Mouse (Mus musculus) bone marrow, adult 2 months (tissue): ENCODE results near the gene Reck.

Experiments used
- CTCF ChIP-seq: fragments of 200-500 bp; IDR thresholded peaks from 2 replicates; pipeline ENCODE4 v1.5.1; 2011; ENCODE audit warnings: low read length, control low read depth; ENCODE audit not compliant: control insufficient read depth, insufficient read depth
- POLR2A ChIP-seq: fragments of 200-500 bp; IDR thresholded peaks from 2 replicates; pipeline ENCODE4 v1.6.1; 2011; ENCODE audit warnings: low read depth, mild to moderate bottlenecking, control low read depth, low read length, borderline replicate concordance; ENCODE audit not compliant: control insufficient read depth

- 0 out of 2 replicates have a peak, but pooled peaks have one; percentile 1 for TF ChIP-seq CTCF
- TF ChIP-seq POLR2A, result no peak
These were observed 103.5 kb downstream of the Reck start for GRCm38 (mm10) chr4:43978521-43979443.
